Mouse (Mus musculus) thymus, postnatal 36 days (tissue): ENCODE data around the gene Nup98.

ENCODE experiments used
- DNase-seq, 2 experiments: peaks; one replicate each; pipeline ENCODE4 v3.0.0; 2022; ENCODE audit warnings: mixed read lengths in 2 of 2

Nup98 gene

DNA sequence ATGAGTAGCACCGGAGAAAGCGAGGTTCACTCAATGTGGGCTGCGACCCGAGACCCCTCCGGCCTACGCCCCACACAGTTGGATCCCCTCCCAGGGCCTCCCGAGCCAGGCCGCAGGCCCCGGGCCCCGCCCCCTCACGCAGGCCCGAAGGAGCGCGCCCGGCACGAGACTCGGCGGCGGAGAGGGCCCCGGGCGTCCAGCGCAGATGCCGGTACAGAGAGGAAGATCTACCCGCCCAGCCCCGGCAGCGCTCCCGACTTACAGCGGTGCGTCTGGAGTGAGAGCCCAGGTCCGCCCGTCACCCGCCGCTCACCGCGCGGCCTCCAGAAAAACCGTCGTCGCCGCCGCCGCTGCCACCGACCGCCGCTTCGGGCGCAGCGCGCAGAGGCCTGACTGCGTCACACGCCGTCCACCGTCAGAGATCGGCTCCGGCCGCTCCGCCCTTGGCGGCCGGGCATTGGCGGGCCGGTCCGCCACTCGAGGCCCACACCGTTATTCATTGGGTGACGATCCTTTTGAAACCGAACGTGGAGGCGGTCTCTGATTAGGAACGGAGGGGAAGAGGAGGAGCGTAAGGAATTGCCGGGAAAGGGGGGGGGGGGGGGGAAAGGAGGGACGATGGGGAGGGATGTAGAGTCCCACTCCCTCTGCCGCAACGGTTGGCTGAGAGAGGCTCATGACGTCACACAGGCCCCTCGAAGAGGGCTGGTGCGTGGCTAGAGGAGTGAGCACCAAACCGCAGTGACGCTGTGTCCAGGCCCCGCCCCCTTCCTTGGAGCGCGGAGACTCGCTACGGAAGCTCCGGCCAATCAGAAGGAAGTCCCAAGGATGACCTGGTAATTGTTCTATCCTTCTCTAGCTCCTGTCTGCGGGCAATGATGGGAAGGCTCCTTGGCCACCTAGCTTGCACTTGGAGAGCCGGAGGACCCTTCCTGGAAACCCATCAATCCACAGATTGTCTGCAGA is at the start of gene Nup98, which contains the start of gene Pgap2:
Nup98 (minus strand) TSS at position 421 of the 966 bp plus-strand sequence.
Pgap2 (plus strand) TSS at position 453 of the 966 bp plus-strand sequence.
- DNase-seq, result peak; percentile 96 to 98

DNA sequence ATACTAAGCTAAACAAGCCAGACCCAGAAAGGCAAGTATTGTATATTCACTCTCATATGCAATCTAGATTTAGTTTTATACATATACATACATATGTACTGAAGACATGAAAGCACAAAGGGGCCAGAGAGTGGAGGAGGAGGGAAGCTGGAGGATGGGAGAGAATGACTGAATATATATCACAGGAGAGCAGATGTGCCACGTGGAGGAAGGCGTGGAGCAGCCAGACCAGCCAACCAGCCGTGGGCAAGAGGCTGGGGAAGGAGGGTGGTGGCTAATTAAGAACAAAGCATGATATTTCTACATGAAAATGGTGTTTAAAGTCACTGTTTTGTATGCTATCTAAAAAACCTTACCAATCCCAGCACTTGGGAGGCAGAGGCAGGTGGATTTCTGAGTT is 48.8 kb upstream of the Nup98 start:
- no peak for DNase-seq

DNA sequence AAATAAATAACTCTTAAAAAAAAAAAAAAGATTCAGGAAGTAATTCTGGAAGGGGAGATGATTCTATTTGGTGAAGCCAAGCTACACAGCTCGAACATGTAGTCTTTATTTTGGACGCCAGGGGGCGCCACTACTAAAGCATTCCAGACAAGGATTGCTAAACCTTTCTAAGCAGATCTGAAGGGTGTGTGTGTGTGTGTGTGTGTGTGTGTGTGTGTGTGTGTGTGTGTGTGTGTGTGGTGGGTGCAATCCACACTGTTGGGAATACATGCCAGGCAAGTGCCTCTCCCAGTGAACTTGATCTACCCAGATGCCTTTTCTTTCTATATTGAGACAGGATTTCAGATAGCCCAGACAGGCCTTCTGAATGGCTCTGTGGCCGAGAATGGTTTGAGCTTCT is 48.2 kb upstream of the Nup98 start:
- DNase-seq, result peak; percentile 77 to 83

DNA sequence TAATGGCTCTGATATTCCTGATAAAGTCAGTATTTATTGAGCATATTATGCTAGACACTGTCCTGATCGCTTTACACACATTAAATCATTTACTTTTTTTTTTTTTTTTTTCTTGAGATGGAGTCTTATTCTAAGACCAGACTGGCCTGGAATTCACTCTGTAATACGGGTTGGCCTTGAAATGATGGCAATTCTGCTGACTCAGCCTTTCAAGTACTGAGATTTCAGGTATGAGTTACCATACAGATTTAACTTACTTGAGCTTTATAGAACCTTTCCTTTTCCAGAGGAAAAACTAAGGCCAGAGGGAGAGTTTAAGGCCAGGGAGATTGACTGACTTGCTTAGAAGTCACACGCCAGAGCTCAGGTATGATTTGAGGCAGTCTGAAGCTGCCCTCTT is 46.7 kb upstream of the Nup98 start:
- DNase-seq, result no peak

DNA sequence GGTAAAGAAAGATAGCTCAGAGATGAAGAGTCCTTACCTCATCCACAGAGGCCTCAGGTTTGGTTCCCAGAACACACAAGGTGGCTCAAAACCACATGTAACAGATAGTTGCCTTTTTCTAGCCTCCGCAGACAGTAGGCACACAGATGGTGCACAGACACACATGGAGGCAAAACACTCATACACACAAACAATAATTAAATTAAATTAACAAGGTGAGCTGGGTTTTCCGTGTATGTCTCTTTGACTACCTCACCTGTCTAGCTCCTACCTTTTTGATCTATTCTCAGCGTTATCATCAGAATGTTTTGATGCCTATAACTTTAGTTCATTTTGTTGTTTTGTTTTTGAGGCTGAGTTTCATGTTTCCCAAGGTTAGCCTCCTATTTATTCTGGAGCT is 46.0 kb upstream of the Nup98 start, which contains the start of gene Rhog:
Rhog (minus strand) TSS at position 101 of the 400 bp plus-strand sequence.
- DNase-seq, result no peak

DNA sequence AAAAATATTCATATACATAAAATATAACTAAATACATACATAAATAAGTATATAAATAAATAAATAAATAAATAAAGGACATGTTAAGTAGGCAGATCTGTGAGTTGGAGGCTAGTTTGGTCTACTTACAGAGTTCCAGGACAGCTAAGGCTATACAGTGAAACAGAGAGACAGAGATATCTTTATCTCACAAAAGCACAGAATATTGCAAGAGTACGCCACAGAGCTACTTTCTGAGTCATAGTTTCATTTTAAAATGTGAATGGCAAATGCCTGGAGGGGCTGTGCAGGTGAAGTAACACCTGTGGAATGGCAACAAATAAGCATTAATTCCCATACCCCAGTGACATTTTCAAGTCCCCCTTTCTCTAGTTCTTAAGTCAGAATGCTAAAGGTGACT is 43.7 kb upstream of the Nup98 start:
- no peak for DNase-seq

DNA sequence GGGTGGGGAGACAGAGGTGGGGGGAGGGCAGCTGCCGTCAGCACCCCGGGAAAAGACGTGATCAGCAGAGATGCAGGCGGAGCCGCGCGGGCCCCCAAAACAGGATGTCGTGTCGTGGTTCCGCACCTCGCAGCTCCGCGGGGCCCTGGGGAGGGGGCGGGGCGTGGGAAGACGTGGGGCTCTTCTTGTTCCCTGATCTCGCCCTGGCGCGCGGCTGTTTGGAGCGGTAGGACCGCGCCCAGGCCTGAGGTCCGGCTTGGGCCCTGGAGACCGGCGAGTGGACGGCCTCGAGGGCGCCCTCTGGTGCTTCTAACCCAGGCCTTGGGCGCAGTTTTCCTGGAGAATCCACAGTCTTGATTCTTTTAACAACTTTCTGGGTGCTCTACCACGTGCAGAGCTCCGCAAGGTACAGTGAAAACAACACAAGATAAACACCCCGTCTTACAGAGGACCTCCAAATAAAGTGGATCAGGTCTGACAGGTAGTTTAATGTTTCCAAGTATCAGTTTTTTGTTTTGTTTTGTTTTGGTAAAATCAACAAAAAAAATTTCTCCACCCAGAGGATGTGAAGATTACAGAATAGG is 40.7 kb upstream of the Nup98 start:
- DNase-seq, result peak; percentile 93 to 97

DNA sequence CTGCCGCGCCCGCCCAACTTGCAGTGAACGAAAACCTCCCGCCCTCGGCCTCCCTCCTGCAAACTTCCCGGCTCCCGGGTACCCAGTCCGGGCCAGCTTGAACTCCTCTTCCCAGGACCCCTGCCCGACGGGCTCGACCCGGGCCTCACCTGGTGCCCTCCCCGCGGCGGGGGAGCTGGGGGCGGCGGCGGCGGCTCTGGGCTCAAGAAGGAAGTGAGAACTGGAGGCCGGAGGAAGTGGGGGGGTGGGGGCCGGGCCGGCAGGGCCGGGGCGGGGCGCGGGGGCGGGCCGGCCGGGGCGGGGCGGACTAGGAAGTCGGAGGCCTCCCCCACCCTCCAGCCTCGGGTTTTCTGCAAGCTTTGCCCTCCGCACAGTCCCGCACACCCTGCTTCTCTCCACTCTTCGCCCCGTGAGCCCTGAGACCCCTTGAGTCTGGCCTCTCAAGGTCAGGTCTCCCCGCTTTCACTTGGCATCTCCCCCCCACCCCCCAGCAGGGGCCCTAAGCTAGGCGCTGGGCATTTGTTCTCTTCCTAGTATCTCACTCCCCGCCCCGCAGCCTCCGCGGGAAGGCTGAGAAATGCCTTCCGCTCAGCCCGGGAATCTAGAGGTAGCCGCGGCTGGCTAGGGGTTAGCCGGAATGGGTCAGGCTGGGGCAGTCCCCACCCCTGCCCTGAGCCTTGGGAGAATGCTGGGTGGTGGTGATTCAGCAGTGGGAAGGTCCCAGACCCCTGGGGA is 40.1 kb upstream of the Nup98 start:
- DNase-seq, result peak; percentile 82 to 87

DNA sequence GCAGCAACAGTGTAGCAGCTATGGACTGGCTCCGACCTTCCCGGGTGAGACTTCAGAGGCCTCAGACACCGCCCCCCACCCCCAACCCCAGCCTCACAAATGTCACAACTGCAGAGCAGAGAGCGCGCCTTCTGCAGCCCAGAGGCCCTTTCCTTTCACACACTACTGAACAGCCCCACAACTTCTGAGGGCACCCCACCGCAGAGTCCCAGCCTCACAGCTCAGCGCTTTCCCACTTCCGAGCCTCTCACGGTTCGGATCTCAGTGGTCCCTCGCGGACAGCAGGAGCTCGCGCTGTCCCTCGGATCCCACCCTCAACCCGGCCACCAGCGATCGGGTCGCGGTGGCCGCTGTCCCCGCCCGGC is 39.5 kb upstream of the Nup98 start:
- peak; percentile 76 to 84 for DNase-seq

DNA sequence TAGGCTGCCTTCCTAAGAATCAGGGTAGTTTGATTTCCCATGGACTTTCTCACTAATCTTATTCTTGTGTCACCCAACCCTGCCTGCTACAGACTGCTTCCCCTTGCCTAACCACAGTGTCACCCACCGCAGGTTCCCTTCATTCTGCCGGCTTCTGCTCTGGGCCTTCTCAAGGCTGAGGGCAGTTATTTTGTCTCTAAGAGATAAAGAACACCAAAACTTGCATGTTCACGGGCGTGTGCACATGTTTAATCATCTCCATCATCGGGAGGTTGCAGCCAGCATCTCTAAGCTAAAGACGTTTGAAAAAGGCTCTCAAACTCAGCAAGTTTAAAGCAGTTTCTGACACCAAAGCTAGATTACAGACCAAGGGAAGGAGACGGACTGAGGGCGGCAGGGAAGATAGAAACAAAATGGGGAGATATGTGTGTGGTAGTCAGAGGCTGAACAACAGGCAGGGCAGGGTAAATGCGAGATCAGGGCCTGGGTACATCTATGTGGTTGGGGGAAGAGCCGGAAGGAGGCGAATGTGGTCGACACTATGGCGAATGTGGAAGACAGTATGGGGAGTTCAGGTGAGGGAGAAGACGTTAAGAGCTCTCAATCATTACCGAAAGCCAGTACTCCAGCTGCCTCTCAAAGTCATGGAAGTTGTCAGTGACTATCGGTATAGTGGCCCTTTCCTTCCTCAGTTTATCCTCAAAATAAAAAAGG is 38.9 kb upstream of the Nup98 start:
- DNase-seq, result peak; percentile 61

DNA sequence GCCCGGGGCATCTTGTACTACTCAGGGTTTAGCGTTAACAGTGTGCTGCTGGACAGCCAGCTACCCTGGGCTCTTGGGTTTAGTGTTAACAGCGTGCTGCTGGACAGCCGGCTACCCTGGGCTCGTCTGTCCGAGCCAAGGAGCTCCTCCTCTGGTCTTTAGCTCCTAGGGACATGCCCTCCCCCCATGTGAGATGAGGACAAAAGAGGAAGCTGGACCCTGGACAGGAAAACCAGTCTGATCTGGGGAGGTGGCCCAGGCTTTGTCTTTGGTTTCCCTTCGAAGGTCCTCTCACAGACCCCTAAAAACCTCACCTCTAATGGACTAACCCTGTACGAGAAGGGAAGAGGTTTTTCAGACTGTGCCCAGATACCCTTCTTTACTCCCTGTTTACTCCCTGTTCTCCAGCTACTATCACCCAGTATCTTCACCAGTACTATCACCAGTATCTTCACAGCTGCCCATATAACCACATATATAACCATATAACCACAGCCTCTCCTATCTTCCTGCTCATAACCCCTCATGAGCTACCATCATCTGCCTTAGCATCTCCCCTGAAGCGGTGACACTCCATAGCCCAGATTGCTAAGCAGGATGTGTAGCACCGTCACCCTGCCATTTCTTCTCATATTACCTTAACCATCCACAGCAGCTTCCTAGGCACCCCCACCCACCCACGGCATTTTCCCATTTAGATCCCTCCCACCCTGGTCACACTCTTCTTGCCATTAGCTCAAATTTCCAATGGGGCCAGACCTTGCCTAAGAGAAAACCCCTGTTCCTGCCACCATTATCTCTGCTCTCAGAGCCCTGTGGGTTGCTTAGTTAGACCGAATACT is 37.2 kb upstream of the Nup98 start:
- DNase-seq, result no peak

DNA sequence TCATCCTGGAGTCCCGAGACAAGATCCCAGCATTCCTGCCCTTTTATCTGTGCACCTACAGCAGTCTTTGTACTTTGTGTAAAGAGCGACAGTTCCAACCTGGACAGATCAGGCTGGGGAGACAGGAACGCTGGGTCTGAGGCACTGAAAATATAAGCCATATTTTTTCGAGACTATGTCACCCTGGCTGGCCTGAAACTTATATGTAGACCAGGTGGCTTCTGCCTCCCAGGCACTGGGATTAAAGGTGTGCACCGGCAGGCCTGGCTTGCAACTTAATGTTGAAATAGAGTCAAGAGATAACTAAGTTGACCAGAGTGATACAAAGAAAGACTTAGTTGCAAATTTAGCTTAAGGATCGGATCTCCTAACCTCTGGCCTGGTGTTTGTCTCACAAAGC is 36.3 kb upstream of the Nup98 start:
- no peak for DNase-seq

DNA sequence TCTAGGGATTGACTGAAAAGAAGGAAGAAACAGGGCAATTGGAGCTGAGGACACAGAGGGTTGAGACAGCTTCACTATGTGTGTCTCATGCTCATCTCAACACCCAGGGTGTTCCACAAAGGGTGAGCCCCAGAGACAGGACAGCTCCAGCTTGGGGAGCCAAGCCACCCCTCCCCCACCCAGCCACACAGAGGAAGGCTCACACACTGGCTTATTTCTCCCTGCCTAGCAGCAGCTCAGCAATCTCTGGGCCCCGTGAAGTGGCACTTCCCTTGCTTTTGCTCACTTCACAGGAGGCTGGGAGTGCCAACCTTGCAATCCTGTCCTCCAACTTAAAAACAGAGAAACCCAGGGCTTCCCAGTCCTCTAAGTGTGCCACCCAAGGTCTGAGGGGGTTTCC is 35.8 kb upstream of the Nup98 start:
- DNase-seq, result peak in 1 of 2 experiments; percentile 52

DNA sequence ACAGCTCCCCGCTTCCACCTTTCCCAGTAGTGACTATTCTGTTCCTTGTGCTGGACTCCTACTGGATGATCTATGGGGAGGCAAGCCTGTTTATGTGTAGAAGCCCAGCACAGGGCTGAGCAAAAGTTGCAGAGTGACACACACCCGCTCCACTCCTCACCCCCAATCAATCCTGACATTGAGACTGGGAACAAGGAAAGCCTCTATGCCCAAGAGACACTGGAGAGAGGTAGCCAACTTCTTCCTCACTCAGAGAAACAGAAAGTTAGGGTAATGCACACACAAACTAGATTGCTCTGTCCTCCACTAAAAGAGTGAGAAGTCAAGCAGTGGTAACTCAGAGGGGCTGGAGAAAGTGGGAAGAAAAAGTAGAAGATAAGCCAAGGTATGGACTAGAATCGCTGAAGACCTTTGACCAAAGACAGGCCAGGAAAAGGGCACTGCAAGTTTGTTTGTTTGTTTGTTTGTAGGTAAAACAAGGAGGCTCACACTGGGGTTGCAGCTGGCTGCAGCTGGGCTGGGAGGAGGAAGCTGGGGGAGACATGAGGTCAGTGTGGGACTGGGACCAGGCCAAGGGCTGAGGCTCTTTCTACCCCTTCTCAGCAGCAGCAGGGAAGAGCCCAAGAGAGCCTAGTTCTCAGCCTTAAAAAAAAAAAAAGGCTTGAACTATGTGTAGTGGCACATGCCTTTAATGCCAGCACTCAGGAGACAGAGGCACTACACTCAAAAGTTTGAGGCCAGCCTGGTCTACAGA is 35.0 kb upstream of the Nup98 start:
- DNase-seq, result no peak

DNA sequence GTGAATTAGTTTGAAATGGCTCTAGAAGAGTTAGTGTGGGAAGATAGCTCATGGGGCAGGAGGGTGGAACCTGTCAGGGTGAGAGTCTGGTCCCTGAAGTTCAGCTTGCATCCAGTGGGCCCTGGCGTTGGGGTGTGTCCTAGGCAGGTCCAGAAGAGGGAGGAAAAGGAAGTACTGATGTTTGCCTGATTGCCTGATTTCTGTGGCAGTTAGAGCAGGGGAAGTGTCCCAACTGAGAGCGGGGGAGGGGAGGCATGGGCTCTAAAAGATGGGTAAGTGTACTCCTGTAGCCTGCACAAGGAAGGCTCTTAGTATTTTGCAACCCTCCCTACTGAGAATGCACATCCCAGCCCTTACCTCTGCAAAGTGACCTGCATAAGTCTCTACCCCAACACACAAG is 33.9 kb upstream of the Nup98 start:
- DNase-seq, result peak in 1 of 2 experiments; percentile 41

DNA sequence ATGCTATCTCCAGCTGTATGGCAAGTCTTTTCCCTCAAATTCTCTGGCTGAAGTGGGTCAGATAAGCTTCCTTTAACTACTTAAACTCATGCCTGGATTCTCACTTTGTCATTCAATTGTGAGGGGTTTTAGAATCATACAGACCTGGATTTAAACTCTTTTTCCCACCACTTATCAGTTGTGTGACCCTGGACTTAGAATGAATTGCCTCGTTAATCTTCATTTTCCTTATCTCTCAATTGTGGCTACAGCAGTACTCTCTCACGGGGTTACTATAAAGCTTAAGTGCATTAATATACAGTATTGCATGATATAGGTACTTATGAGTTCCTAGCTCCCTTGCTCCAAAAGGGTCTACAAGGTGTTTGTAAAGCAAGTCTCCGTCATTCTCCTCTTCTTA is 32.9 kb upstream of the Nup98 start:
- no peak for DNase-seq

DNA sequence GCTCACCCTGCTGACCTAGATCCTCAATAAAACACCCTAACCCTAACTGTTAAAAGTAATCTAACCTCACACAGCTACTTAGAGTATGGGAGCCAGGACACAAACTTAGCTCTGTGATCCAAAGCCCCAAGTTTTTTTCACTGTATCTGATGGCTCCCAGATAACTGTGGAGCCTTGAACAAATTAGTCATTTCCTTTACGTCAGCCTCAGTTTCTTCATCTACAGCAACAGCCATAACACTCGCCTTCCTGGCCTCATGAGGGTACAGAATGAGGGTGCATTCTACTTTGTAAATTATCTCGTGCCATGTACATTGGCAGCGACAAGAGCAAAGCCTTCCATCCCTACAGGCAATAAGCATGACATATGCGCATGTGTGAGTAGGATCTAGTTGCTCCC is 32.4 kb upstream of the Nup98 start:
- DNase-seq, result no peak

DNA sequence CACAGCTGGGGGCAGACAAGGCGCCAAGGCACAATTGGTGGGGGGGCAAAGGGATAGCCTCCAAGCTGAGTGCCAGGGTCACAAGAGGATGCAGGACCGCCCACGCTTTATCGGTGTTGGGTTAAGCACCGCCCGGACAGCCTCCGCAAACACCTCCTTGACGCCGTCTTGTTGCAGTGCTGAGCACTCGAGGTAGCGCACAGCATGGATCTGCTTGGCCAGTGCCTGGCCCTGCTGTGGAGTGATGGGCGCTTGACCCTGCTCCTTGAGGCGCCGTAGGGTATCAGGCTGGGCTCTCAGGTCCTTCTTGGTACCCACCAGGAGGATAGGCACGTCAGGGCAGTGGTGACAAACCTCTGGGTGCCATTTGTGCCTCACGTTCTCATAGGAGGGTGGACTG is 29.6 kb upstream of the Nup98 start:
- DNase-seq, result no peak

DNA sequence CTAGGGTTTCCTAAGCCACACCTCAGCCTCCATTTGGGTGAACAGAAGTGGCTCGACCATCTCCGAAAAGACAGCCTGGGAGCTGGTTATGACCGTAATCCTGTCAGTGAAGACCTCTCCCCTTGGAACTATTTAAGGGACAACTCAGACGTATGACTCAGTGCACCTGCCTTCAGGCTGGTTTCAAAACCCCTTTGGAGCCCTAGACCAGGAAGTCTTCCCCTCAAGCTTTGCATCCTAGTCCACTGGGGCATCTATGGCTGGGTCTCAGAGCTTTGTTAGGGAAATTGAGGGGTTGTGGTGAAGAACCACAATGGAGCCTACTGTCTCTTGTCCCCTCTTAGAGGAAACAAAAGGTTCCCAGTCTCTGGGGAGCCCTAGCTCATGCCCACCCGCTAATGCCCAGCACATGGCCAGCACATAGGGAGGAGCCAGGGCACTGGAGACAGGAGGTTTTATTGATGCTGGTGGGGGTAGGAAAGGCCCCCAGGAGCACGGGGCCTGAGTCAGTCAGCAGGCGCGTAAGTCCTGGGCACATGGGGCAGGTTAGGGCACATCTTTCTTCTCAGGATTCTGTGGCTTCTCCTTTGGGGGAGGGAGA is 28.8 kb upstream of the Nup98 start:
- DNase-seq, result no peak

DNA sequence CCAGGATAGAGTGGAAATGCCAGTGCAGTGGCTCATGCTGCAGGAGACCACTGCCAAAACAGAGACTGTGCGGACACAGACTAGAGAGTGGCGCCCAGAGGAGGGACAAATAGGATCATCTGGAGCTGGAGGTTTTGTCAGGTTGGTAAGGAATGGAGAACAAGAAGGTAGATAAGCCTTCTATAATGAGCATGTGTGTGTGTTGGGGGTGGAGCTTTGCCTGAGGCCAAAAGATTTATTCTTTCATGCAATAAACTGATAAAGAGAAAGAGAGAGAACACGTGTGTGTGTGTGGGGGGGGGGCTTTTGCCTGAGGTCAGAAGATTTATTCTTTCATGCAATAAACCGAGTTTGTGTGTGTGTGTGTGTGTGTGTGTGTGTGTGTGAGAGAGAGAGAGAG is 23.1 kb upstream of the Nup98 start:
- DNase-seq, result no peak

DNA sequence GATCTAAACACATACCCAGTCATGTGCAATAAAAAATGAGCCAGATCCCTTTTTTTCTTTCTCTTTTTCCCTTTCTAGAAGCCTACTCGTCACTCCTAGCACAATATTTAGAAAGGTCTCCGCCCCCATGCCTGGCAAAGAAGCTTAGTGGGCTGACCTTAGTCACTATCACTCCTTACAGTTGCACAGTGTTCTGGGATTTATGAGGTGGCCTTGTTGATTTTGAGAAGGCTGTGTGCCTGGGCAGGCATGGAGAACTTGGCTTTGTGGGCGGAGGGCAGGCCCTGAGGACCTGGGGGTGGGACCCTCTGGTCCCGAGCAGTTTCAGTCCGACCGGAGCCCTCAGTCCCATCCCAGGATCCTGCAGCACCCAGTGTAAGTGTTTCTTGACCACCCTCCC is 19.8 kb upstream of the Nup98 start:
- DNase-seq, result no peak
